Mouse (Mus musculus) bone marrow, adult 2 months (tissue): ENCODE measurements around the gene Txndc15.

ENCODE experiments used
- CTCF ChIP-seq: fragments of 200-500 bp; IDR thresholded peaks from 2 replicates; pipeline ENCODE4 v1.5.1; 2011; ENCODE audit warnings: low read length, control low read depth; ENCODE audit not compliant: control insufficient read depth, insufficient read depth
- POLR2A ChIP-seq: fragments of 200-500 bp; IDR thresholded peaks from 2 replicates; pipeline ENCODE4 v1.6.1; 2011; ENCODE audit warnings: low read depth, mild to moderate bottlenecking, control low read depth, low read length, borderline replicate concordance; ENCODE audit not compliant: control insufficient read depth

GRCm38 (mm10) chr13:55668550-55668949 is 45.9 kb upstream of the Txndc15 start:
- TF ChIP-seq POLR2A (no peak), CTCF (peak; percentile 73)
